Mouse (Mus musculus) midbrain, embryonic 11.5 days (tissue): Measurements from ENCODE around the gene Pafah1b2. TPM values are rescaled to one million over a fixed set of nuclear protein-coding genes. Genes with fewer than 3 reads are reported as not detected.

ENCODE experiments used
- microRNA-seq: library from miRNA; unstranded; fragments of <30 nt; microRNA quantifications from one replicate; pipeline ENCODE4, GENCODE M21; 2017
- polyA plus RNA-seq: library from polyadenylated mRNA; unstranded; fragments of >200 nt; fragmentation: Nextera tagmentation; extraction: Ambion mirVana; gene quantifications from 2 replicates; pipeline ENCODE4 v1.2.1, GENCODE M21; 2014

Pafah1b2 gene
- polyA plus RNA-seq, 1 experiment from 2014 or later = 274 TPM

Small RNA genes lying within 50 kb of the gene (microRNA-seq; reads per million reads assigned to microRNA genes)
- not detected for gene Mir7087

Other genes with a start within 250 kb of the Pafah1b2 start
- gene Cep164, start 184.0 kb downstream of the Pafah1b2 start, polyA plus RNA-seq = 12.6 and 14.5 TPM in 2 replicates
- 26.9 and 27.1 TPM in 2 replicates for gene Bace1, start 174.1 kb downstream of the Pafah1b2 start, polyA plus RNA-seq
- gene Pcsk7, start 106.2 kb downstream of the Pafah1b2 start, polyA plus RNA-seq = 11.1 and 14.4 TPM in 2 replicates
- gene Rnf214, start 105.8 kb downstream of the Pafah1b2 start, polyA plus RNA-seq = 73.4 and 81.8 TPM in 2 replicates
- 27.9 TPM in 2 replicates for gene Tagln, start 76.6 kb downstream of the Pafah1b2 start, polyA plus RNA-seq
- 20.0 and 21.7 TPM in 2 replicates for gene Sidt2, start 57.4 kb downstream of the Pafah1b2 start, polyA plus RNA-seq
- gene Sik3, start 130 bp upstream of the Pafah1b2 start, polyA plus RNA-seq = 8.7 and 8.9 TPM in 2 replicates
- gene Apoa1, start 215.9 kb upstream of the Pafah1b2 start, polyA plus RNA-seq = 0.68 and 1.00 TPM in 2 replicates
- not detected in 2 replicates for gene Apoc3, start 222.9 kb upstream of the Pafah1b2 start, polyA plus RNA-seq
- gene Apoa4, start 228.0 kb upstream of the Pafah1b2 start, polyA plus RNA-seq = not detected in 2 replicates